Mouse (Mus musculus) hindbrain, embryonic 13.5 days (tissue): ENCODE results near the gene Slc20a1. TPM values are rescaled to one million over a fixed set of nuclear protein-coding genes. Genes with fewer than 3 reads are reported as not detected.

Source experiments
- ATAC-seq: fragments of 200-750 bp; cut with Nextera tagmentation; 2 replicates; pipeline ENCODE4 v1.8.0; 2017; ENCODE audit warnings: moderate TSS enrichment; ENCODE audit not compliant: low FRiP score
- H3K27ac ChIP-seq: fragments of 300-500 bp; sonication (generic); 2 replicates; pipeline ENCODE4 v1.5.1; 2015; ENCODE audit warnings: inconsistent platforms, mild to moderate bottlenecking, moderate library complexity
- H3K27me3 ChIP-seq: fragments of 300-500 bp; sonication (generic); 2 replicates; pipeline ENCODE4 v1.6.1; 2015; ENCODE audit warnings: mild to moderate bottlenecking, inconsistent platforms
- H3K36me3 ChIP-seq: fragments of 300-500 bp; sonication (generic); 2 replicates; pipeline ENCODE4 v1.6.1; 2015; ENCODE audit warnings: mild to moderate bottlenecking, inconsistent platforms
- H3K4me1 ChIP-seq: fragments of 300-500 bp; sonication (generic); replicated peaks from 2 replicates; pipeline ENCODE4 v1.6.1; 2015; ENCODE audit warnings: inconsistent platforms
- H3K4me2 ChIP-seq: fragments of 300-500 bp; sonication (generic); 2 replicates; pipeline ENCODE4 v1.6.1; 2015; ENCODE audit warnings: inconsistent platforms, mild to moderate bottlenecking, moderate library complexity
- H3K4me3 ChIP-seq: fragments of 300-500 bp; sonication (generic); 2 replicates; pipeline ENCODE4 v1.5.1; 2015; ENCODE audit warnings: mild to moderate bottlenecking, inconsistent platforms
- H3K9ac ChIP-seq: fragments of 300-500 bp; sonication (generic); 2 replicates; pipeline ENCODE4 v1.6.1; 2015; ENCODE audit warnings: mild to moderate bottlenecking, inconsistent platforms
- H3K9me3 ChIP-seq: fragments of 300-500 bp; sonication (generic); 2 replicates; pipeline ENCODE4 v1.6.1; 2016; ENCODE audit warnings: inconsistent platforms
- WGBS: fragments of 180-500 bp; shearing (Covaris S2); methylation state at CpG from one replicate; pipeline ENCODE4 v1.1.7; 2015; 5-methylcytosine and 5-hydroxymethylcytosine counted together
- polyA plus RNA-seq: library from polyadenylated mRNA; unstranded; fragments of >200 nt; fragmentation: Nextera tagmentation; extraction: Ambion mirVana; gene quantifications from 2 replicates; pipeline ENCODE4 v1.2.1, GENCODE M21; 2015

The Slc20a1 gene
- polyA plus RNA-seq, 1 experiment from 2014 or later, result 47.2 TPM

- ATAC-seq, result no peak
- Histone ChIP-seq H3K27ac (no peak overlapping the region), H3K4me2 (no peak overlapping the region), H3K9me3 (no peaks in the 10 kb centered on the region), H3K4me1 (no peaks in the 10 kb centered on the region), H3K9ac (no peak overlapping the region), H3K27me3 (no peaks in the 10 kb centered on the region), H3K36me3 (0 out of 2 replicates have a peak, but pooled peaks cover 2% of the 10 kb centered on the region), H3K4me3 (no peak overlapping the region)
- 84% methylated on average over 4 of the region's 4 CpGs for WGBS
Measured at GRCm38 (mm10) chr2:129218537-129219105, 20.1 kb downstream of the Slc20a1 start.

- WGBS, result 78% methylated on average over 9 of the region's 9 CpGs
- H3K4me1 ChIP-seq, result no peaks in the 10 kb centered on the region
- H3K27me3 ChIP-seq, result no peaks in the 10 kb centered on the region
- no peak overlapping the region for H3K27ac ChIP-seq
- no peak overlapping the region for H3K4me3 ChIP-seq
- no peak overlapping the region for H3K9ac ChIP-seq
- H3K9me3 ChIP-seq, result no peaks in the 10 kb centered on the region
- H3K4me2 ChIP-seq, result no peak overlapping the region
- H3K36me3 ChIP-seq, result no peaks in the 10 kb centered on the region
- no peak for ATAC-seq
Measured at GRCm38 (mm10) chr2:129221097-129221632, 22.6 kb downstream of the Slc20a1 start.

- H3K4me3 ChIP-seq, result no peak overlapping the region
- H3K27ac ChIP-seq, result no peak overlapping the region
- no peaks in the 10 kb centered on the region for H3K27me3 ChIP-seq
- no peaks in the 10 kb centered on the region for H3K4me1 ChIP-seq
- H3K36me3 ChIP-seq, result no peaks in the 10 kb centered on the region
- H3K4me2 ChIP-seq, result no peak overlapping the region
- 90% methylated on average over 4 of the region's 4 CpGs for WGBS
- no peak for ATAC-seq
- H3K9me3 ChIP-seq, result no peaks in the 10 kb centered on the region
- no peak overlapping the region for H3K9ac ChIP-seq
Measured at GRCm38 (mm10) chr2:129224178-129224577, 25.6 kb downstream of the Slc20a1 start.

GRCm38 (mm10) chr2:129225251-129225819 is 26.8 kb downstream of the Slc20a1 start:
- Histone ChIP-seq H3K4me1 (no peaks in the 10 kb centered on the region), H3K27ac (no peak overlapping the region), H3K4me2 (no peak overlapping the region), H3K9ac (no peak overlapping the region), H3K27me3 (no peaks in the 10 kb centered on the region), H3K4me3 (no peak overlapping the region), H3K36me3 (no peaks in the 10 kb centered on the region), H3K9me3 (no peaks in the 10 kb centered on the region)
- no peak for ATAC-seq
- 79% methylated on average over 17 of the region's 17 CpGs for WGBS

- H3K4me3 ChIP-seq, result no peak overlapping the region
- ATAC-seq, result no peak
- no peaks in the 10 kb centered on the region for H3K4me1 ChIP-seq
- H3K9ac ChIP-seq, result no peak overlapping the region
- H3K27ac ChIP-seq, result no peak overlapping the region
- H3K36me3 ChIP-seq, result no peaks in the 10 kb centered on the region
- H3K27me3 ChIP-seq, result no peaks in the 10 kb centered on the region
- H3K9me3 ChIP-seq, result no peaks in the 10 kb centered on the region
- WGBS, result 70% methylated on average over 11 of the region's 11 CpGs
- no peak overlapping the region for H3K4me2 ChIP-seq
Measured at GRCm38 (mm10) chr2:129226296-129226851, 27.8 kb downstream of the Slc20a1 start.

- no peaks in the 10 kb centered on the region for H3K27me3 ChIP-seq
- no peaks in the 10 kb centered on the region for H3K9me3 ChIP-seq
- no peak for ATAC-seq
- H3K36me3 ChIP-seq, result no peaks in the 10 kb centered on the region
- H3K9ac ChIP-seq, result no peak overlapping the region
- WGBS, result 80% methylated on average over 7 of the region's 7 CpGs
- H3K27ac ChIP-seq, result no peak overlapping the region
- H3K4me3 ChIP-seq, result no peak overlapping the region
- H3K4me1 ChIP-seq, result no peaks in the 10 kb centered on the region
- H3K4me2 ChIP-seq, result no peak overlapping the region
Measured at GRCm38 (mm10) chr2:129227011-129227529, 28.5 kb downstream of the Slc20a1 start.

- Histone ChIP-seq H3K9ac (no peak overlapping the region), H3K27me3 (no peaks in the 10 kb centered on the region), H3K4me3 (no peak overlapping the region), H3K4me1 (no peaks in the 10 kb centered on the region), H3K9me3 (no peaks in the 10 kb centered on the region), H3K4me2 (no peak overlapping the region), H3K27ac (no peak overlapping the region), H3K36me3 (no peaks in the 10 kb centered on the region)
- ATAC-seq, result no peak
- WGBS, result 83% methylated on average over 6 of the region's 7 CpGs
Measured at GRCm38 (mm10) chr2:129227709-129228108, 29.1 kb downstream of the Slc20a1 start.

GRCm38 (mm10) chr2:129228571-129228970 is 30.0 kb downstream of the Slc20a1 start:
- 79% methylated on average over 4 of the region's 4 CpGs for WGBS
- no peaks in the 10 kb centered on the region for H3K36me3 ChIP-seq
- H3K9ac ChIP-seq, result no peak overlapping the region

GRCm38 (mm10) chr2:129229316-129229715 is 30.8 kb downstream of the Slc20a1 start:
- no peaks in the 10 kb centered on the region for H3K9me3 ChIP-seq
- H3K9ac ChIP-seq, result no peak overlapping the region
- 97% methylated on average over 7 of the region's 7 CpGs for WGBS
- no peak for ATAC-seq
- no peak overlapping the region for H3K4me3 ChIP-seq
- H3K36me3 ChIP-seq, result no peaks in the 10 kb centered on the region
- no peaks in the 10 kb centered on the region for H3K27me3 ChIP-seq
- no peak overlapping the region for H3K4me2 ChIP-seq
- H3K4me1 ChIP-seq, result no peaks in the 10 kb centered on the region
- no peak overlapping the region for H3K27ac ChIP-seq

More at GRCm38 (mm10) chr2:129228571-129228970, 30.0 kb downstream of the Slc20a1 start:
- H3K9me3 ChIP-seq, result no peaks in the 10 kb centered on the region
- no peak overlapping the region for H3K4me2 ChIP-seq
- no peak overlapping the region for H3K27ac ChIP-seq
- no peaks in the 10 kb centered on the region for H3K27me3 ChIP-seq
- H3K4me3 ChIP-seq, result no peak overlapping the region
- ATAC-seq, result no peak
- H3K4me1 ChIP-seq, result no peaks in the 10 kb centered on the region

GRCm38 (mm10) chr2:129232023-129232422 is 33.5 kb downstream of the Slc20a1 start:
- Histone ChIP-seq H3K27me3 (no peaks in the 10 kb centered on the region), H3K4me1 (no peaks in the 10 kb centered on the region), H3K4me3 (no peak overlapping the region), H3K9ac (no peak overlapping the region), H3K27ac (no peak overlapping the region), H3K36me3 (no peaks in the 10 kb centered on the region), H3K4me2 (no peak overlapping the region), H3K9me3 (no peaks in the 10 kb centered on the region)
- ATAC-seq, result no peak
- 74% methylated on average over 4 of the region's 4 CpGs for WGBS

- H3K36me3 ChIP-seq, result no peaks in the 10 kb centered on the region
- H3K4me1 ChIP-seq, result no peaks in the 10 kb centered on the region
- WGBS, result 90% methylated on average over 9 of the region's 9 CpGs
- no peak overlapping the region for H3K4me3 ChIP-seq
- H3K27me3 ChIP-seq, result no peaks in the 10 kb centered on the region
- H3K9ac ChIP-seq, result no peak overlapping the region
- H3K4me2 ChIP-seq, result no peak overlapping the region
- no peaks in the 10 kb centered on the region for H3K9me3 ChIP-seq
- no peak for ATAC-seq
- H3K27ac ChIP-seq, result no peak overlapping the region
Measured at GRCm38 (mm10) chr2:129232484-129232883, 33.9 kb downstream of the Slc20a1 start.

GRCm38 (mm10) chr2:129233218-129233617 is 34.7 kb downstream of the Slc20a1 start:
- Histone ChIP-seq H3K27ac (no peak overlapping the region), H3K9ac (no peak overlapping the region), H3K27me3 (no peaks in the 10 kb centered on the region), H3K9me3 (no peaks in the 10 kb centered on the region), H3K36me3 (no peaks in the 10 kb centered on the region), H3K4me3 (no peak overlapping the region), H3K4me1 (no peaks in the 10 kb centered on the region), H3K4me2 (no peak overlapping the region)
- WGBS, result 77% methylated on average over 1 of the region's 1 CpGs
- ATAC-seq, result no peak
